Mouse (Mus musculus): ENCODE data around the gene Ncdn.

Ncdn gene

DNA sequence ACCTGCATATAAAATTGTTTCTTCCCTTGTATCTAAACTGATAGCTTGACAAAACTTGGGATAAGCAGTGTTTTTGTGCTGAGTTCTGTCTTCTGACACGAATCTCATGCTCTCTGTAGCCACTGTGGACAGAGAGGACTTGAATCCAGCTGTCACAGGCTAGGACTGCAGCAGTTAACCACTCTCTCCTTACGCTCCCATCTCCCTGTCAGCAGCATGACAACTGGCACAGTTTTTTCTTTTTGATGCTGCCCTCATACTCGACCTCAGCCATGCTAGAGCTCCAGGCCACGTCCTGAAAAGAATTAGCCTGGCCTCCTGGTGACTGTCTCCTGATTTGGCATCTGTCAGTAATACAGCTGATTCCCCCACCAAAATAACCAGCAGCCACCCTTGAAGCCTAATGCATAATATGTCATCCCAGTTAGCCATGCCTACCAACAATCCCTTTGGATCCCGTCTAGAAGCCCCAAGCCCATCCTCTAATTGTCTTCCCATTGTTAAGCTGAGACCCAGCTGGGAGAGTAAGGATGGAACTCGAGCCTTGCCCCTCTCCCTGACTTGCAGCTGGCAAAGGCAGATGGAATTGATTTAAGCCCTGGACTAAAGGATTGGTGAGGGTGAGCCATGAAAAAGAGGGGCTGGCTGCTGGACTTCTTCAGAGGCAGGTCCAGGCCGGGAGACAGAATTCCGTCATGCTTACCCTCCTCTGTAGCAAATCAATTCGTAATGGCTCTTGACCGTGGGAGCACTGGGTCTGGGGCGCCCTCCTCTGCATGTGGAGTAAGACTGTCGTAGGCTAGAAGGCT lies 46.4 kb downstream of the Ncdn start:
- no peak for DNase-seq

GRCm38 (mm10) chr4:126696908-126697307 lies 56.3 kb downstream of the Ncdn start:
- no peak for DNase-seq

Data from thymus, postnatal 14 days (tissue).